Mouse (Mus musculus): Measurements from ENCODE around the gene Cyp1a1. TPM values are rescaled to one million over a fixed set of nuclear protein-coding genes. Genes with fewer than 3 reads are reported as not detected.
A peak's percentile ranks its signal among the peaks of the same experiment; 100 is the strongest.

Cyp1a1 gene
- polyA plus RNA-seq, 1 experiment, result not detected

GRCm38 (mm10) chr9:57644442-57644943, 43.2 kb upstream of the Cyp1a1 start:
- Histone ChIP-seq H3K27me3 (ENCODE audit: control insufficient read depth) (peaks cover 4% of the 10 kb centered on the region), H3K4me1 (ENCODE audit: control insufficient read depth) (peaks cover 73% of the 10 kb centered on the region), H3K36me3 (ENCODE audit: control insufficient read depth) (peaks cover 22% of the 10 kb centered on the region), H3K9me3 (ENCODE audit: control insufficient read depth, low read length) (no peaks in the 10 kb centered on the region), H3K4me3 (replicated peaks) (peak overlapping the region; percentile 92)
- TF ChIP-seq GATA1 (IDR thresholded peaks at IDR 0.05; ENCODE audit: low read length), result no peak
- TF ChIP-seq TAL1 (IDR thresholded peaks at IDR 0.05; ENCODE audit: low read length), result no peak

DNA sequence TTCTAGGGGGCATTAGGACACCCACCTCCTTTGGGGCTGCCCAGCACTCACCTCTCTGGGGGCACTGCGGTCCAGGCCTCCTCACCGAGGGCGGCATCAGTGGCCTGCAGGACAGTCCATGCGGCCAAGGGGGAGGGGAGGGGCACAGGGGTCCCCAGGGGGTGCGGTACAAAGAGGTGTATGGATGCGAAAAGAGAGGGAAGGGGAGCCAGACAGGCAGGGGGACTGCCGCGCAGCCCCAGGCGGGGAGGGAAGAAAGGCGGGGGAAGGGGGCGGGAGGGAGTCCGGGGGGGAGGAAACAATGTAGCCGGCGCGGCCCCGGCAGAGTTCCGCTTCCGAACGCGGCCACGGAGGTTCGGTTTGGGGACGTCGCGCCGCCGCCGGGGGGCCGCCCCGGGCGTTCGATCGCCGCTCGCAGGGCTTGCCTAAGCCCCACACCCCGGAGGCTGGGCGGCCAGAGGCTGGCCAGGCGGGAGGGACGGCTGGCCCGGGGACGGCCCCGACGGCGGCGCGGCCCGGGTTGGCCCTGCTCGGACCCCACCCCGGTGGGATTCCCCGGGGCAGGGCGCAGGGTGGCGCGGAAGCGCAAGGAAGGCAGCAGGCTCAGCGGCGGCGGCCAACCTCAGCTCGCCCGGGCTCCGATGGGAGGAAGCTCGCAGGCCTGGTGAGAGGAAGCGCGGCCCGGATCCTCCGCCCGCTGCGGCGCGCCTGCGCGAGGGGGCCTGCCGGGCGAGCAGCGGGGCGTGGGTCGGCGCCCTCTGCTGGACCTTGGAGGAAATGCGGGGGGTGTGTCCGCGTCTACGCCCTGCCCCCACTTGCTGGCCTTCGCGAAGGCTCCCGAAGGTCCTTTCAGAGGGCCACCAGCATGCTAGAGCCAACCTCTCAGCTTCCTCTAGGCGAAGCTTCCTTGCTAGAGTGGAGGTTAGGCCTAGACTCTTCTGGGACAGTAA, 42.5 kb upstream of the Cyp1a1 start:
- Histone ChIP-seq H3K4me1 (ENCODE audit: control insufficient read depth) (peaks cover 66% of the 10 kb centered on the region), H3K36me3 (ENCODE audit: control insufficient read depth) (peaks cover 21% of the 10 kb centered on the region), H3K27me3 (ENCODE audit: control insufficient read depth) (peaks cover 4% of the 10 kb centered on the region), H3K4me3 (replicated peaks) (peak overlapping the region; percentile 92), H3K9me3 (ENCODE audit: control insufficient read depth, low read length) (no peaks in the 10 kb centered on the region)
- no peak for TF ChIP-seq GATA1 (IDR thresholded peaks at IDR 0.05; ENCODE audit: low read length)
- TF ChIP-seq TAL1 (IDR thresholded peaks at IDR 0.05; ENCODE audit: low read length), result no peak

DNA sequence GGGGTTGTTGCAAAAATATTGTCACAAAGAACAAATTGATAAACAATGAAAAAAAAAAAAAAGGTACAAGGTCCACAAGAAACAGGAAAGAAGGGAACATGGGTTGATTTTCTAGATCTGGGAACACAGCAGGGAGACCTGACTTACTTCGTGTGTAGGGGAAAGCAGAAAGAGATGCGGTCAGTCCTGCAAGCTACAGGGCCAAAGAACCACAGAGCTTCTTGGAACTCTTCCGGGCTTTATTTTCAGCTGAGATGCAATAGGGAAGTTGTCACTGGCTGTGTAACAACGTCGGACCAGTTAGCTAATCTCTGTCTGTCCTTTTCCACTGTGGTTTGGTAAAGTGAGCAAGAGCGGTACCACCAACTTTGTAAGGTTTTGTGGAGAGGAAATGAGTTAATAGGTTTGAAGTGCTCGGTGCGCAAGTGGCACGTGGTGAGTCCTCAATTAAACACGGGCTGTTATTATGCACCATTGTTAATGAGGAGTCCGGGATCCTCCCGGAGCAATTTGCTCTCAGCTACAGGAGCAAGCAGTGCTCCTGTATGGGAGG, 41.1 kb upstream of the Cyp1a1 start:
- H3K36me3 ChIP-seq (ENCODE audit: control insufficient read depth), result peaks cover 13% of the 10 kb centered on the region
- H3K4me1 ChIP-seq (ENCODE audit: control insufficient read depth), result peaks cover 56% of the 10 kb centered on the region
- TF ChIP-seq GATA1 (IDR thresholded peaks at IDR 0.05; ENCODE audit: low read length) (no peak), TAL1 (IDR thresholded peaks at IDR 0.05; ENCODE audit: low read length) (no peak)
- peaks cover 4% of the 10 kb centered on the region for H3K27me3 ChIP-seq (ENCODE audit: control insufficient read depth)
- H3K4me3 ChIP-seq (replicated peaks), result no peak overlapping the region
- H3K9me3 ChIP-seq (ENCODE audit: control insufficient read depth, low read length), result no peaks in the 10 kb centered on the region

GRCm38 (mm10) chr9:57647286-57648108, 40.2 kb upstream of the Cyp1a1 start:
- Histone ChIP-seq H3K4me1 (ENCODE audit: control insufficient read depth) (peaks cover 47% of the 10 kb centered on the region), H3K4me3 (replicated peaks) (no peak overlapping the region), H3K36me3 (ENCODE audit: control insufficient read depth) (peaks cover 5% of the 10 kb centered on the region), H3K27me3 (ENCODE audit: control insufficient read depth) (peaks cover 4% of the 10 kb centered on the region), H3K9me3 (ENCODE audit: control insufficient read depth, low read length) (no peaks in the 10 kb centered on the region)
- TF ChIP-seq TAL1 (IDR thresholded peaks at IDR 0.05; ENCODE audit: low read length) (no peak), GATA1 (IDR thresholded peaks at IDR 0.05; ENCODE audit: low read length) (no peak)

DNA sequence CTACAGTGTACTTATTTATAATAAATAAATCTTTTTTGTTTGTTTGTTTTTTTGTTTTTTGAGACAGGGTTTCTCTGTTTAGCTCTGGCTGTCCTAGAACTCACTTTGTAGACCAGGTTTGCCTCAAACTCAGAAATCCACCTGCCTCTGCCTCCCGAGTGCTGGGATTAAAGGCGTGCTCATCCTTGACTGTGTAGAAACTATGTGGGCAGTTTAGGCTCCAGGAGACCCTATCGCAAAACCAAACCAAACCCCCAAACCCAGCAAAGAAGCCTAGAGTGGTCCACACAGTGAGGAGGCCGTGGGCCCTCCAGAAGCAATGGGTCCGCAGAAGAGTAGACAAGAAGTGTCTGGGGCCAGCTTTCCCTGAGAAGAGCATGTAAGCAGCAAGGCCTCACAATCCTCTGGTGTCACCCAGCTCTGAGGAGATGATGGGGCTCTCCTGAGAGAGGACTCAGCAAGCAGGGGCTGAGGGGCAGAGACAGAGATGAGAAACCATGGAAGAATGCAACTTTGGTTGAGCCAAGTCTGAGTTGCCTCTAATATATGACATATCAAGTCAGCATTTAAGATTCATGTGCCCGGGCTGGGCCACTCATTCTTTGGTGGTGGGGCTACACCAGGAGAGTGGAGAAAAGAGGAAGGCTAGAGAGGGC, 37.5 kb upstream of the Cyp1a1 start:
- no peak for TF ChIP-seq GATA1 (IDR thresholded peaks at IDR 0.05; ENCODE audit: low read length)
- no peaks in the 10 kb centered on the region for H3K9me3 ChIP-seq (ENCODE audit: control insufficient read depth, low read length)
- H3K27me3 ChIP-seq (ENCODE audit: control insufficient read depth), result peaks cover 4% of the 10 kb centered on the region
- peaks cover 22% of the 10 kb centered on the region for H3K4me1 ChIP-seq (ENCODE audit: control insufficient read depth)
- H3K36me3 ChIP-seq (ENCODE audit: control insufficient read depth), result no peaks in the 10 kb centered on the region
- H3K4me3 ChIP-seq (replicated peaks), result no peak overlapping the region

- Histone ChIP-seq H3K4me1 (ENCODE audit: control insufficient read depth) (peaks cover 20% of the 10 kb centered on the region), H3K4me3 (replicated peaks) (no peak overlapping the region), H3K9me3 (ENCODE audit: control insufficient read depth, low read length) (no peaks in the 10 kb centered on the region), H3K27me3 (ENCODE audit: control insufficient read depth) (peaks cover 4% of the 10 kb centered on the region), H3K36me3 (ENCODE audit: control insufficient read depth) (no peaks in the 10 kb centered on the region)
- no peak for TF ChIP-seq TAL1 (IDR thresholded peaks at IDR 0.05; ENCODE audit: low read length)
These were observed 36.9 kb upstream of the Cyp1a1 start for GRCm38 (mm10) chr9:57650786-57651311.

DNA sequence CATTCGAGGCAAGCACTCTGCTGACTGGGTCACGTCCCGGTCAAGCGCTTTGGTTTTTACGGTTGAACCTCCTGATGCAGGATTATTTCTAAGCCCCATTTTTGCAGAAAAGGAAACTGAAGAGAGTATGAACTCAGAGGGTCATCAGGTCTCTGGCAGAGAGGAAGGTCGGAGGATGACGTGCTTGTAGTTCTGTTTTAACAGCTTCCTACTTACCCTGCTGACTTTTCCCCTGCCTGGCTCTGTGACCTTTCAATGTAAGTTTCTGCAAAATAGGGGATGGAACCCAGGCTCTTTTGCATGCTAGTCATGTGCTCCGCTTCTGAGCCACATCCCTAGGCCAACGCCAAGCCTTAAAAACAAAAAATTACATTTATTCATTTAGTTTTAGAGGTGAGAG, 35.4 kb upstream of the Cyp1a1 start:
- no peaks in the 10 kb centered on the region for H3K9me3 ChIP-seq (ENCODE audit: control insufficient read depth, low read length)
- H3K4me3 ChIP-seq (replicated peaks), result no peak overlapping the region
- TF ChIP-seq TAL1 (IDR thresholded peaks at IDR 0.05; ENCODE audit: low read length) (no peak), GATA1 (IDR thresholded peaks at IDR 0.05; ENCODE audit: low read length) (no peak)
- H3K27me3 ChIP-seq (ENCODE audit: control insufficient read depth), result no peaks in the 10 kb centered on the region
- H3K36me3 ChIP-seq (ENCODE audit: control insufficient read depth), result no peaks in the 10 kb centered on the region
- peaks cover 17% of the 10 kb centered on the region for H3K4me1 ChIP-seq (ENCODE audit: control insufficient read depth)

DNA sequence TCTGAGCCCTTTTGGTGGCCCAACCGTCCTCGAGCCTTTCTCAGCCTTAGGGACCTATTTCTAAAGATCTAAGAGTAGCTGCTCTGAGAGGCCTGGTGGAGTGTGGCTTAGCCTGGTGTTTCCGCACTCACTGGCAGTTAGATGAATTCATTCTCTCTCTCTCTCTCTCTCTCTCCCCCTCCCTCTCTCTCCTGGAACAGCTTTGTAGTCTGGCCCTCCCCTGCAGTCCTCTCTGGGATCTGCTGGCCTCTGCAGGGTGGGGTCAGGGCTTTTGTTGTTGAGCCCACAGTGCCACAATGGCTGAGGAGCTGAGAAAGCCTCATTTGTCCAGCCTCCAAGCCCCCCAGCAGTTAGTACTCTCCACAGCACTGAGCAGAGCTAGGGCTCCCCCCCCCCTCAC, 34.9 kb upstream of the Cyp1a1 start:
- no peak for TF ChIP-seq GATA1 (IDR thresholded peaks at IDR 0.05; ENCODE audit: low read length)
- TF ChIP-seq TAL1 (IDR thresholded peaks at IDR 0.05; ENCODE audit: low read length), result no peak
- no peaks in the 10 kb centered on the region for H3K9me3 ChIP-seq (ENCODE audit: control insufficient read depth, low read length)
- H3K36me3 ChIP-seq (ENCODE audit: control insufficient read depth), result no peaks in the 10 kb centered on the region
- no peaks in the 10 kb centered on the region for H3K27me3 ChIP-seq (ENCODE audit: control insufficient read depth)
- no peak overlapping the region for H3K4me3 ChIP-seq (replicated peaks)
- H3K4me1 ChIP-seq (ENCODE audit: control insufficient read depth), result peaks cover 13% of the 10 kb centered on the region
